Mouse (Mus musculus) kidney, postnatal 0 days (tissue): ENCODE data around the gene Htt. TPM values are rescaled to one million over a fixed set of nuclear protein-coding genes. Genes with fewer than 3 reads are reported as not detected.

ENCODE experiments used
- ATAC-seq: fragments of 200-750 bp; cut with Nextera tagmentation; replicated peaks from 2 replicates; pipeline ENCODE4 v1.8.0; 2017; ENCODE audit warnings: low read depth, moderate number of reproducible peaks, moderate TSS enrichment, moderate library complexity; ENCODE audit not compliant: low FRiP score
- DNase-seq: peaks from one replicate; pipeline ENCODE4 v3.0.0-alpha.2; 2016; ENCODE audit warnings: low spot score
- H3K27ac ChIP-seq: fragments of 300-500 bp; sonication (generic); 2 replicates; pipeline ENCODE4 v1.5.1; 2014; ENCODE audit warnings: mild to moderate bottlenecking
- H3K27me3 ChIP-seq: fragments of 300-500 bp; sonication (generic); 2 replicates; pipeline ENCODE4 v1.6.1; 2014; ENCODE audit warnings: low read length, mixed read lengths; ENCODE audit not compliant: insufficient read depth
- H3K36me3 ChIP-seq: fragments of 300-500 bp; sonication (generic); 2 replicates; pipeline ENCODE4 v1.6.1; 2014; ENCODE audit warnings: low read length, mixed read lengths; ENCODE audit not compliant: insufficient read depth
- H3K4me1 ChIP-seq: fragments of 300-500 bp; sonication (generic); replicated peaks from 2 replicates; pipeline ENCODE4 v1.6.1; 2014; ENCODE audit warnings: antibody characterized with exemption, low read length, mixed read lengths; ENCODE audit not compliant: insufficient read depth
- H3K4me2 ChIP-seq: fragments of 300-500 bp; sonication (generic); 2 replicates; pipeline ENCODE4 v1.6.1; 2014; ENCODE audit warnings: mild to moderate bottlenecking, low read length, moderate library complexity, mixed read lengths
- H3K4me3 ChIP-seq: fragments of 300-500 bp; sonication (generic); replicated peaks from 2 replicates; pipeline ENCODE4 v1.5.1; 2014; ENCODE audit warnings: low read depth, low read length
- H3K9ac ChIP-seq: fragments of 300-500 bp; sonication (generic); 2 replicates; pipeline ENCODE4 v1.6.1; 2014; ENCODE audit warnings: low read depth, low read length
- H3K9me3 ChIP-seq: fragments of 300-500 bp; sonication (generic); replicated peaks from 2 replicates; pipeline ENCODE4 v1.6.1; 2016; ENCODE audit warnings: low read length, inconsistent platforms, mixed read lengths
- CTCF ChIP-seq: IDR thresholded peaks from 2 replicates; pipeline ENCODE4 v1.5.1; 2016; ENCODE audit warnings: antibody characterized with exemption, low read depth, mild to moderate bottlenecking, moderate library complexity
- WGBS: fragments of 180-500 bp; shearing (Covaris S2); extraction: QIAGEN DNeasy Blood & Tissue Kit; methylation state at CpG from one replicate; pipeline ENCODE4 v1.1.7; 2014; 5-methylcytosine and 5-hydroxymethylcytosine counted together
- polyA plus RNA-seq: library from polyadenylated mRNA; unstranded; fragments of >200 nt; fragmentation: Nextera tagmentation; extraction: Ambion mirVana; gene quantifications from 2 replicates; pipeline ENCODE4 v1.2.1, GENCODE M21; 2015

The Htt gene
- polyA plus RNA-seq, 1 experiment from 2014 or later, result 4.1 TPM

DNA sequence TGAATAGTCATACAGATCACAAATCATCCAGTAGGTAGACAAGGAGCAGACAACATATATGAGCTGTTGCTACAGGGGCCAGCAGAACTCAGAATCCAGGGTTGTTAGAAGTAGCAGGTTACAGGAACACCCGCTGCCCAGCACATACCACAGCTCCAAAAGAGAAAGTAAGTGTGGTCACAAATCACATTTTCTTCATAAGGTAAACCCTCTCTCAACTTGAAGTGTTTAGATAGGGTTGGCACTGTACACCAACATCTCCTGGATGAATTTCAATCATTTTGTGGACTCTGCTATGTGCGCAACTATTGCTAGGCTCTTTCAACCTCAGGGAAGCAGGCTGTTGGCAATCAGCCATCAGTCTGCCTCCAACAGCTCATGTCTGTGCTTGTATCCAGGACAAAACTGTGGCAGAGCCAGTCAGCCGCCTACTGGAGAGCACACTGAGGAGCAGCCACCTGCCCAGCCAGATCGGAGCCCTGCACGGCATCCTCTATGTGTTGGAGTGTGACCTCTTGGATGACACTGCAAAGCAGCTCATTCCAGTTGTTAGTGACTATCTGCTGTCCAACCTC, 141.4 kb downstream of the Htt start:
- H3K4me1 ChIP-seq, result no peaks in the 10 kb centered on the region
- H3K36me3 ChIP-seq, result peaks cover 72% of the 10 kb centered on the region
- 90% methylated on average over 5 of the region's 5 CpGs for WGBS
- H3K4me2 ChIP-seq, result no peak overlapping the region
- no peak overlapping the region for H3K4me3 ChIP-seq
- no peak overlapping the region for H3K27ac ChIP-seq
- TF ChIP-seq CTCF, result no peak
- no peak for DNase-seq
- no peak for ATAC-seq
- H3K9me3 ChIP-seq, result no peaks in the 10 kb centered on the region
- H3K9ac ChIP-seq, result no peak overlapping the region
- no peaks in the 10 kb centered on the region for H3K27me3 ChIP-seq

GRCm38 (mm10) chr5:34904412-34904811, 142.9 kb downstream of the Htt start:
- no peak overlapping the region for H3K4me3 ChIP-seq
- ATAC-seq (no peak), DNase-seq (no peak)
- H3K9me3 ChIP-seq, result no peaks in the 10 kb centered on the region
- no peaks in the 10 kb centered on the region for H3K4me1 ChIP-seq
- no peak overlapping the region for H3K27ac ChIP-seq
- H3K36me3 ChIP-seq, result peaks cover 68% of the 10 kb centered on the region
- H3K27me3 ChIP-seq, result no peaks in the 10 kb centered on the region
- H3K9ac ChIP-seq, result no peak overlapping the region
- no peak for TF ChIP-seq CTCF
- H3K4me2 ChIP-seq, result no peak overlapping the region

GRCm38 (mm10) chr5:34907230-34907629, 145.7 kb downstream of the Htt start:
- Histone ChIP-seq H3K4me1 (no peaks in the 10 kb centered on the region), H3K27me3 (no peaks in the 10 kb centered on the region), H3K4me3 (no peak overlapping the region), H3K9me3 (no peaks in the 10 kb centered on the region), H3K4me2 (no peak overlapping the region), H3K27ac (no peak overlapping the region), H3K9ac (no peak overlapping the region), H3K36me3 (peaks cover 49% of the 10 kb centered on the region)
- TF ChIP-seq CTCF, result no peak
- 87% methylated on average over 4 of the region's 4 CpGs for WGBS
- DNase-seq (no peak), ATAC-seq (no peak)

DNA sequence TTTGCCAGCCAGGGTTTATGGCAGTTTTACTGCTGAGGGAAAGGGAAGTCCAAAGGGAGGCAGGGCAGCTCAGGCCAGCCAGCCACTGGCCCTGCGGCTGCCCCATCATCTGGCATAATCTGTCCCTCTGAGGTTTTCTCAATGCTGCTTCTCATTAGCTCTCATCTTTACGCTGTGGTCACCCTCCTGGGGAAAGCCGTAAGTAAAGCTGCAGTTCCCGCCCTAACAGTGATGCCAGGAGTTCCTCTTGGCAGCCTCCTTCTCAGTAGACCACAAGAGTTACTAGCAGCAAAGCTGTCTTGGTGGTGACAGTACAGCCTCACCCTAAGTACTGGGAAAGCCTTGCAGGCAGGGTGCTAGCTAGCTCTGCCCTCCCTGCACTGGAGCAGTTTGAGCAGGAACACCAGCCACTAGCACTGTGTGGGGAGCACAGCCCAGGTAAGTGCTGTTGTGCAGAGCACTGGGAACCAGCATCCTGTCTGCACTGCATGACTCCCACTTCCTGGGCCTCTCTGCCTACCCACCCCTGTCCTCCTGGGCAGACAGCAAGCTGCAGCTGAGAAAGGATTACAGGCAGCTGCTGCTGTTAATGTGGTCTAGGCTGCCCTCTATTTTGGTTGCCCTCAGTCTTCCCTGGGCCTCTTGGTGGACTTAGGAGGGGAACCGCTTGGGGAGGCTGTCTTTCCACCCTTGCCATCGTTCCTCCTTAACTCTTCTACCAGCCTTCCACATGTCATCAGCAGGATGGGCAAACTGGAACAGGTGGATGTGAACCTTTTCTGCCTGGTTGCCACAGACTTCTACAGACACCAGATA, 146.6 kb downstream of the Htt start, which contains the start of gene Msantd1:
Msantd1 (plus strand) TSS at position 103 of the 816 bp plus-strand sequence.
- no peak for TF ChIP-seq CTCF
- no peak within 1 kb of the TSS for H3K4me3 ChIP-seq
- ATAC-seq, result no peak
- no peaks in the 10 kb centered on the region for H3K4me1 ChIP-seq
- H3K27ac ChIP-seq, result no peak within 1 kb of the TSS
- peaks cover 46% of the 10 kb centered on the region for H3K36me3 ChIP-seq
- DNase-seq, result no peak
- WGBS, result 82% methylated on average over 6 of the region's 6 CpGs
- no peaks in the 10 kb centered on the region for H3K9me3 ChIP-seq
- no peak within 1 kb of the TSS for H3K4me2 ChIP-seq
- no peaks in the 10 kb centered on the region for H3K27me3 ChIP-seq
- no peak within 1 kb of the TSS for H3K9ac ChIP-seq

- Histone ChIP-seq H3K4me3 (no peak overlapping the region), H3K9ac (no peak overlapping the region), H3K4me2 (no peak overlapping the region), H3K9me3 (no peaks in the 10 kb centered on the region), H3K27me3 (no peaks in the 10 kb centered on the region), H3K36me3 (peaks cover 44% of the 10 kb centered on the region), H3K27ac (no peak overlapping the region), H3K4me1 (no peaks in the 10 kb centered on the region)
- WGBS, result 71% methylated on average over 9 of the region's 9 CpGs
- TF ChIP-seq CTCF, result no peak
- ATAC-seq, result no peak
- DNase-seq, result no peak
These were observed 147.4 kb downstream of the Htt start for GRCm38 (mm10) chr5:34908726-34909633.
